Mouse (Mus musculus) R1 (cell line): Measurements from ENCODE around the gene Lrit2.
A peak's percentile ranks its signal among the peaks of the same experiment; 100 is the strongest.

Experiments used
- DNase-seq: peaks from one replicate; pipeline ENCODE4 v3.0.0-alpha.2; 2018; ENCODE audit warnings: low read depth, low spot score

Lrit2 gene

GRCm38 (mm10) chr14:37067629-37068028 is at the start of gene Lrit2:
Gene Lrit2, plus strand, starts transcription at chr14:37067929.
- DNase-seq: no peak

- DNase-seq: no peak
Measured at GRCm38 (mm10) chr14:37027248-37027933, 40.3 kb upstream of the Lrit2 start.

GRCm38 (mm10) chr14:37027951-37028350 is 39.8 kb upstream of the Lrit2 start:
- DNase-seq: no peak

DNA sequence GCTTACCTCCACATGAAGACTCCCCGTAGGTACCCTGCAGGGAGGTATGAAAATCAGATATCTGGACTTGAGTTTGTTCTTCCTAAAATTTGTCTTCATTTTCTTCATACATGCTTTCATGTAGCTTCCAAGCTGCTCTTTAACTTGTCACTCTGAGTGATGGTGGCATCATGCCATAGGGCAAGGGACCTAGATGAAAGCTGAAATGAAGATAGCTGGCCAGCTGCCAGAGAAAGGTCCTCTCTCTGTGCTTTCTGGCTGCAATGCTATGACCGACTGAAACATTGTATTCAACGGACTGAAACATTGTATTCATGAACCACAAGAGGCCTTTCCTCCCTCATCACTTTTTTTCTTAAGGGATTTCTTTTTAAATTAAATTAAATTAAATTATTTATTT is 39.2 kb upstream of the Lrit2 start:
- no peak for DNase-seq

DNA sequence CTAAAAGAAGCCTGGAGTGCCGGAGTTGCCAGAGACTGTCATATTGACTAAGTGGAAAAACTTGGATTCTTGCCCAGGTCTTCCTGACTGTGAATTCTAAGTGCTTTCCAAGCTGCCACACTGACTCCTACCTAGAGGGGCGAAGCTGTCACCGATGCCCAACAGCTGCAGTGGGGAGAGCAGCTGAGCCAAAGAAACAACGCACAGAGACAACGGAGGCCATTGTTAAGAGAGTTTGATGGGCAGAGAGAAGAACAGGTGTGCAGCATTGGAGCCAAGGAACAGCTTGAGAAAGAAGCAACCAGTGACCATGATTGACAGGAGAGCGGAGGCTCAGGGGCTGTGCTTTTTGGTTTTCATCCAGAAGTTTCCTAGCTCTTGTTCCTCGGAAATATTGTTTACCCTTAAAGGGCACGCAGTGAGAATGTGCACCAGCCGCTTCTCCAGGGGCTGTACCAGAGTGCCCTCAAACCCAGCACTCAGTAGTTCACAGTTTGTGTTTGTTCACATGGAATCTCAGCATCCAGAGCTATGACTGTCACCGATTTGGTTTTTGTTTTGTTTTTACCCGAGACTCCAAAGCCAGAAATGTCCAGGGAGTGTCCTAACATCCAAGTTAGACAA is 35.1 kb upstream of the Lrit2 start:
- DNase-seq: no peak

DNA sequence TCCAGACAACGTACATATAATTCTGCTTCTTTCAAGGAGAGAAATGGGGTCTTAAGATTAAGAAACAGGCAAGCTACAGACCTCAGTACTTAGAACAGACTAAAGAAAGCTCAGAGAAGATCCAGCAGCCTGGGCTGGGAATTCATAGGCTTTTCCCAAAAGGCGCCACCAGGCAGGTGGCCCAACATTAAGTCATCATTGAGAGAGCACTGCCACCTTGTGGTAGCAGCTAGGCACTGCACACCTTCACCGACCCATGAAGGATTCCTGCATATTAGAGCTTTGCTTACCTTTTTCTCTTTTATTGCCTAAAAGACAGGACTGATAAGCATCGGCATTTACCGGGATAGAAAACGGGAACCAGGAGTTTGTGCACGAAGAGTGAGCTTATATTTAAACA is 34.5 kb upstream of the Lrit2 start:
- DNase-seq: peak; percentile 64

- no peak for DNase-seq
Measured at GRCm38 (mm10) chr14:37034432-37034831, 33.3 kb upstream of the Lrit2 start.

- DNase-seq: no peak
Measured at GRCm38 (mm10) chr14:37048914-37049410, 18.8 kb upstream of the Lrit2 start, which contains the start of gene Rgr. Gene Rgr, minus strand, starts transcription at chr14:37048964.

- no peak for DNase-seq
Measured at GRCm38 (mm10) chr14:37064849-37065248, 2.9 kb upstream of the Lrit2 start.

DNA sequence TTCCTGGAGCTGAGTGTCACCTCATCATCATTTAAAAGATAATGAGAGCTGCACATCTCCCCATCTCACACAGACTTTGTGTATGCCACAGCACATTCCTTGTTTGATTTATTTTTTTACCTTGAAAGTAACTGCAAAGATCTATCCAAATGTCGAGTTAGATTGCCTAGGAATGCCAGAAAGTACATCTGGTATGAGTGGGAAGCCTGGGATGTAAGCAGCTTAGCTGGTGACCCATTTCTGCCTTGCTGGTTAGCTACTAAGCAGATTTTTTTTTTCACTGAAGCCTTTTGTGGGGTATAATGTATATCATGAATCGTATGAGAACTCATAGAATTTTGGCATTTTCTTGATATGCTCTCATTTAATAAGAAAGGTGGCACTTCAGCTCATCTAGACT is 1.1 kb upstream of the Lrit2 start:
- DNase-seq: peak; percentile 10

DNA sequence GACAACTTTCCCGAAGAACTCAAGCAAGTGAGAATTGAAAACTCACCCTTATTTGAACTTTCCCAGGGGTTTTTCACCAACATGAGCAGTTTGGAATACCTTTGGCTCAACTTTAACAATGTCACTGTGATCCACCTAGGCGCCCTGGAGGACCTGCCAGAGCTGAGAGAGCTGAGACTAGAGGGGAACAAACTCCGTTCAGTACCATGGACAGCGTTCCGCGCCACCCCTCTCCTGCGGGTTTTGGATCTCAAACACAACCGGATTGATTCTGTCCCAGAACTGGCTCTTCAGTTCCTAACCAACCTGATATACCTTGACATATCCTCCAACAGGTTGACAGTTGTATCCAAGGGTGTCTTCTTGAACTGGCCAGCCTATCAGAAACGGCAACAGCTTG is 787 bp downstream of the Lrit2 start:
- peak; percentile 72 for DNase-seq

- no peak for DNase-seq
Measured at GRCm38 (mm10) chr14:37080724-37081123, 13.0 kb downstream of the Lrit2 start.

DNA sequence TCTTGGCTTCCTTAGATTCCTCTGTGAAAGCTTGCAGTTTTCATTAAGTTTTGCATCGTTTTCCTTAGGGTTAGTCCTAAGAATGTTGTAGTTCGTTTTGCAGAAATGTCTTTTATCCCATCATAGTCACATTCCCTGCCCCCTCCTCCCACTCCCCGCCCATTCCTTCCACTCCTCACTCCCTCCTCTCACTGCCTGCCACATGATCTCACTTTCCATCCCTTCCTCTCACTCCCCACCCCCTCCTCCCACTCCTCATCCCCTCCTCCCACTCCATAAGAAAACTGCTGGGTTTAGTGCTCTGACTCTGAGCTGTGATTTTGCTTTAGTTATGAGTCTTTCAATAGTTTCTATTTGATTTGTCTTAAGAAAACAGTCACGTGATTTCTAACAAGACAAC is 16.0 kb downstream of the Lrit2 start:
- no peak for DNase-seq

GRCm38 (mm10) chr14:37094436-37094835 is 26.7 kb downstream of the Lrit2 start:
- no peak for DNase-seq

- DNase-seq: peak; percentile 88
Measured at GRCm38 (mm10) chr14:37095556-37095955, 27.8 kb downstream of the Lrit2 start.

GRCm38 (mm10) chr14:37097956-37098530 is 30.3 kb downstream of the Lrit2 start, which contains the start of gene Cdhr1:
Gene Cdhr1, minus strand, starts transcription at chr14:37098347.
- peak; percentile 87 for DNase-seq

GRCm38 (mm10) chr14:37101531-37101930 is 33.8 kb downstream of the Lrit2 start:
- DNase-seq: no peak

GRCm38 (mm10) chr14:37102484-37102883 is 34.8 kb downstream of the Lrit2 start:
- no peak for DNase-seq

DNA sequence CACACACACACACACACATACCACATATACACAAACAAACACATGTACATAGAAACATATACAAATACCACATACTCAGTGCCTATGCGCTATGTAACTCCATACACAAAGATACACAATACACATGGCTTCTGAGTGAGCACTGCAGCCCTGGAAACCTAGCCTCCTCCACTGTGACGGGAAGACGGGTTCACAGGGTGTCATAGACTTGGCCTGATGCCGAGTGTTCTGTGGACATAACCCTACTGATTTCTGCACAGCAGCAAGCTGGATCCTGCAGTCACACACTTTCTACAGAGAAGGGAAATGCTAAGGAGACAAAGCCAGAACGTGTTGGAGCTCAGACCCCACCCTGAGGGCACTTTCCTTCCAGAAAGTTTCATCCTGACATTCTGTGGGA is 37.0 kb downstream of the Lrit2 start:
- no peak for DNase-seq

DNA sequence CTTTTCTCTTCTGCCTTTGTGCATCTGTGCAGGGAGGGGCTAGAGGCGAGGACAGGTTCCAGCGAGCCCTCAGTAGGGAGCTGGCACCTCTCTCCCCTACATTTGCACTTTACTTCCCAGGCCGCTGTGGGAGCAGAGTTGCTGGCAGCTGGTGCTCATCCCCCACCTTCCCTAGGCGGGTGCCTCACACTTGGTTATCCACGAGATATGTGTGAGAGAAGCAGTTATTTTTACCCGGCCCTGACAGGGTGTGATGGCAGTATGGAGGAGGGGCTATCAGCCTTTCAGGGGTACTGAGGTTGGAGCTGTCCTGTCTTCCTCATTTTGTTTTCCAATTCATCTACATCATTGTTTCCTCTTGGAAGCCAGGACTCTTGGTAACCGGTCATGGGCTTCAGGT is 38.1 kb downstream of the Lrit2 start:
- DNase-seq: no peak

DNA sequence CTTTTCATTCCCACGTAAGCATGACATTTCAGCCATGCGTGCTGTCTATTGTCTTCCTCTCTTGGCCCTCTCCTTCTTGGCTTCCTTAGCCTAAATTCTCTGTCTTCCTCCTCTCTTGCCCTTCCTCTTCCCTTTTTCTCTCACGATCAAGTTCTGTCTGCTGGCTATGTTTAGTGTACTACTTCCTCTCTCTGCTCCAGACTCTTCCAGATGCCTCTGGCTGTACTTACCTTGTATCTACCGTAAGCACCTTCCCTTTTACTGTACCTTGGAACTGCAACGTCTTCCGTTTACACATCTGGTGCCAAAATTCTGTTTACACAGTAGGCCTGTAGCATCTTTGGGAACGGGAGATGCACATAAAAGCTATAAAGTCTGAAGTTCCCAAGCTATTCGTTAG is 41.7 kb downstream of the Lrit2 start:
- DNase-seq: no peak

DNA sequence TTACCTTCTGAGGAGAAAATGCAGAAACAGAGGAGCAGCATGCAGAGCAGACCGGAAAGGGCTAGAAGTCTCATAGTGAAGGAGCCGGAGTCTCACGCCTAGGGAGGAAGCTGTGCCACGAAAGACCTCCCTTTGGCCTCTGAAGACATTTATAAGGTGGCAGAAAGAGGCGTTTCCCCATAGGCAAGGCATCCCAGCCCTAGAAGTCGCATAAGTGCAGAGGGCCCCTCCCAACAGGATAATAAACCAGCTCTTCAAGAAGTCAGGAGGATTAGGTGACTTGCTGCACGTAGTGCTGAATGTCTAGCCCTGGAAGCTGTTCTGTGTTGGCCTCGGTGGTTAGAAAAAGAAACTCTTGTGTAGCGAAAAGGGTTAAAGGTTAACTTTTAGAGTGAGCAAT is 42.2 kb downstream of the Lrit2 start:
- DNase-seq: peak; percentile 20

DNA sequence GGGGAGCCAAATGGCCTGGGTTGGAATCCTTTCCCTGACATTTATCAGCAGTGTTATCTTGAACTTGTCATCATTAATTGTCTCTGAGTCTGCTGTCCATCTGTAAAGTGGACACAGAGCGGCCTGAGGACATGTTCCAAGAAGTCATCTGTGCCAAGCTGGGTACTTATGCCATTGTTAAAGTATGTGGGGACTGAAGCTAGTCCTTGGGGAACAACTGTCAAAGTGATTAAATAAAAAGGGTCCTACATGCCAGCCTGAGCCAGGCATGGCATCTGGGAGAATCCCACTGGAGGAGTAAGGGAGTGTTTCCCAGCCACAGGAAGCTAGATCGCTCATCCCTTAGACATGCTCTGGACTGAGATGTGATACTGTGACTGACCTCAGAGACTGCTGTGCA is 42.7 kb downstream of the Lrit2 start:
- no peak for DNase-seq
